Mouse (Mus musculus) kidney, embryonic 16.5 days (tissue): Measurements from ENCODE around the gene Pigf. TPM values are rescaled to one million over a fixed set of nuclear protein-coding genes. Genes with fewer than 3 reads are reported as not detected.
"Not testable (repeated sequence)": the region's sequence is repeated elsewhere in the genome, so short reads cannot be mapped to it uniquely, and the experiment has no call there.

Source experiments
- ATAC-seq: fragments of 200-750 bp; cut with Nextera tagmentation; 2 replicates; pipeline ENCODE4 v1.8.0; 2017; ENCODE audit warnings: moderate TSS enrichment; ENCODE audit not compliant: low FRiP score, low TSS enrichment
- H3K27ac ChIP-seq: fragments of 300-500 bp; sonication (generic); 2 replicates; pipeline ENCODE4 v1.5.1; 2014; ENCODE audit warnings: low read length
- H3K27me3 ChIP-seq: fragments of 300-500 bp; sonication (generic); 2 replicates; pipeline ENCODE4 v1.6.1; 2014; ENCODE audit warnings: low read length, control low read depth, mixed read lengths; ENCODE audit not compliant: insufficient read depth
- H3K36me3 ChIP-seq: fragments of 300-500 bp; sonication (generic); 2 replicates; pipeline ENCODE4 v1.6.1; 2014; ENCODE audit warnings: low read length, control low read depth, mixed read lengths; ENCODE audit not compliant: insufficient read depth
- H3K4me1 ChIP-seq: fragments of 300-500 bp; sonication (generic); 2 replicates; pipeline ENCODE4 v1.6.1; 2014; ENCODE audit warnings: low read length, control low read depth, mixed read lengths; ENCODE audit not compliant: insufficient read depth
- H3K4me2 ChIP-seq: fragments of 300-500 bp; sonication (generic); replicated peaks from 2 replicates; pipeline ENCODE4 v1.6.1; 2014; ENCODE audit warnings: low read depth, low read length
- H3K4me3 ChIP-seq: fragments of 300-500 bp; sonication (generic); 2 replicates; pipeline ENCODE4 v1.5.1; 2014; ENCODE audit warnings: mild to moderate bottlenecking, low read length
- H3K9ac ChIP-seq: fragments of 300-500 bp; sonication (generic); replicated peaks from 2 replicates; pipeline ENCODE4 v1.6.1; 2014; ENCODE audit warnings: low read length
- H3K9me3 ChIP-seq: fragments of 300-500 bp; sonication (generic); 2 replicates; pipeline ENCODE4 v1.6.1; 2016; ENCODE audit warnings: low read length, control low read depth
- WGBS: fragments of 180-500 bp; shearing (Covaris S2); extraction: QIAGEN DNeasy Blood & Tissue Kit; methylation state at CpG from one replicate; pipeline ENCODE4 v1.1.7; 2014; 5-methylcytosine and 5-hydroxymethylcytosine counted together
- polyA plus RNA-seq: library from polyadenylated mRNA; unstranded; fragments of >200 nt; fragmentation: Nextera tagmentation; extraction: Ambion mirVana; gene quantifications from 2 replicates; pipeline ENCODE4 v1.2.1, GENCODE M21; 2015

Gene Pigf
- polyA plus RNA-seq: 37.9 and 41.5 TPM in 2 replicates

DNA sequence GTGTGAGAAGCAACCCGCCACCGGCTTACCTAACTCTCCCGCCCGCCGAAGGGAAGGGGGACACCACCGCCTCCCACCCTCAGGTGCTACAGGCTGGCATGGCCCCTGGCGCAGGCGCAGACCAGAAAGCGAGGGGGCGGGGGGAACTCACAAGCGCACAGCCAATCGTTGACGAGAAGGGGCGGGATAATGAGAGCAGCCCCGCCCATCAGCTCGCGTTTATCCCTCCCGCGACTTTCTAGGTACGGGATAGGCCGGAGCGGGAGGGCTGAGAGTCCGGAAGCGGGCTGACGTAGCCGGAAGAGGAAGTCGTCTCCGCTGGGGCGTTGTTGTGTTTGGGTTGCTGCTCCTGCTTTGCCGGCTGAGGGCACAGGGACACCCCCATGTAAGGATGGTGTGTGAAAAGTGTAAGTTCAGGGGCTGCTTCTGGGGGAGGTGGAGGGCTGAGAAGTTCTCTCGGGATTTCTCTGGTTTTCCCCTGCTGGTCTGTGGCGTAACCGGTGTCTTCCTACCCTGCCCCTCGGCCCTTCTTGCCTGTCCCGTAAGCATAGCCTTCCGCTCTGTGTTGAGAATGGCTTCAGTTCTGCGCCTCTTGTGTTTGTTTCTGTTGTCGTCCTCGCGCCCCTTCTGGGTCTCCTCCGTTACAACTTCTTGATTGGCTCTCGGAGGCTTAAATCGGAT, at the start of gene Pigf, which contains the start of gene Cript:
Gene Pigf, minus strand, starts transcription at position 138 of the 681 bp plus-strand sequence.
Gene Cript, plus strand, starts transcription at position 282 of the 681 bp plus-strand sequence.
- peaks cover 7% of the 10 kb centered on the region for H3K36me3 ChIP-seq
- peak within 1 kb of the TSS; percentile 86 for H3K9ac ChIP-seq
- peak within 1 kb of the TSS; percentile 97 for H3K4me3 ChIP-seq
- no peaks in the 10 kb centered on the region for H3K27me3 ChIP-seq
- H3K4me2 ChIP-seq: peak within 1 kb of the TSS; percentile 90
- H3K27ac ChIP-seq: peak within 1 kb of the TSS; percentile 34; the same call in 1 of the 2 replicates
- H3K4me1 ChIP-seq: peaks cover 17% of the 10 kb centered on the region
- peaks cover 3% of the 10 kb centered on the region for H3K9me3 ChIP-seq
- under 1% methylated on average over 43 of the region's 43 CpGs for WGBS
- ATAC-seq: peak; percentile 99

DNA sequence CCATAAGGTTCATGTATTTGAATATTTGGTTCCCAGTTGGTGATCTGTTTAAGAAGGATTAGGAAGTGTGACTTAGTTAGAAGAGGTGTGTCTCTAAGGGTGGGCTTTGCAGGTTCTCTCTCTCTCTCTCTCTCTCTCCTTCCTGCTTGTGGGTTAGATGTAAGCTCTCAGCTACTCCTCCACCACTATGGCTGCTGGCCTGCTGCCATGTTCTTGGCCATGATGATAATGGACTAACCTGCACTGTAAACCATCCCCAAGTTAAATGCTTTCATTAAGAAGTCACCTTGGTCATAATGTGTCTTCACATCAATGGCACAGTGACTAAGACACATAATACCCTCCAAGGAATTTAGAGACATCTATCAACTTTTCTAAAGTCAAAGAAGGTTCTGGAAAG, 48.3 kb upstream of the Pigf start:
- H3K9ac ChIP-seq: no peak overlapping the region
- no peak overlapping the region for H3K4me2 ChIP-seq
- no peaks in the 10 kb centered on the region for H3K36me3 ChIP-seq
- H3K27ac ChIP-seq: no peak overlapping the region
- 0 out of 2 replicates have a peak, but pooled peaks cover 3% of the 10 kb centered on the region for H3K4me1 ChIP-seq
- H3K27me3 ChIP-seq: no peaks in the 10 kb centered on the region
- ATAC-seq: no peak
- H3K9me3 ChIP-seq: no peaks in the 10 kb centered on the region
- H3K4me3 ChIP-seq: no peak overlapping the region

DNA sequence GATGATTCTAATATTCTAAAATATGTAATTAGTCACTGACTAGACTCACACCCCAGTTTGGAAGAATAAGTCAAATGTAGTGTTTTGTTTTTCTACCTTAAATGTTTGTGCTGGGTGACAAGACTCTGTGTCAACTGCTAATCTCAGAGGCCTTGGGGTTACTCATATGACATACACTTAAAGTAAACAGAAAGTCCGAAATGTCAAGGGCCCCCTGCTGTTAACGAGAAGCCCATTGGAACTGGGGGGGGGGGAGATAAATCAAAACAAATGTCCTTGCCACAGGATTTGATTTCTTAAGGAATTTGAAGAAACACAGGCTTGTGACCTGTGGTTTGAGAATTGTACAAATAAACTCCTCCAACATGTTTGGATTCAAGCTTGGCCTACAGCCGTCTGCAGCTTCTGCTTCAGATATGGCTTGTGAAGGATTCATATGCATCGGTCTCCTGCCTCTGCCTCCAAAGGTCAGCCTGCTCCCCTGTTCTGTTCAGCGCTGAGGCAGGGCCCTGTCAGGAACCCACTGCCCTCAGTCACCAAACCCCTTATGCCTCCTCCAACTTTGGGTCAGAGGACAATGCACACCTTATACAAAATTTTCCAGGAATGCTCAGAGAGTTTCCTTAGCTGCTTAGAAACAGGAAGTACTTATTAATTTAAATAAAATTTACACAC, 47.7 kb upstream of the Pigf start:
- Histone ChIP-seq H3K27ac (no peak overlapping the region), H3K9me3 (no peaks in the 10 kb centered on the region), H3K27me3 (no peaks in the 10 kb centered on the region), H3K36me3 (no peaks in the 10 kb centered on the region), H3K4me3 (no peak overlapping the region), H3K9ac (no peak overlapping the region), H3K4me1 (0 out of 2 replicates have a peak, but pooled peaks cover 3% of the 10 kb centered on the region), H3K4me2 (no peak overlapping the region)
- WGBS: 40% methylated on average over 5 of the region's 5 CpGs
- no peak for ATAC-seq

DNA sequence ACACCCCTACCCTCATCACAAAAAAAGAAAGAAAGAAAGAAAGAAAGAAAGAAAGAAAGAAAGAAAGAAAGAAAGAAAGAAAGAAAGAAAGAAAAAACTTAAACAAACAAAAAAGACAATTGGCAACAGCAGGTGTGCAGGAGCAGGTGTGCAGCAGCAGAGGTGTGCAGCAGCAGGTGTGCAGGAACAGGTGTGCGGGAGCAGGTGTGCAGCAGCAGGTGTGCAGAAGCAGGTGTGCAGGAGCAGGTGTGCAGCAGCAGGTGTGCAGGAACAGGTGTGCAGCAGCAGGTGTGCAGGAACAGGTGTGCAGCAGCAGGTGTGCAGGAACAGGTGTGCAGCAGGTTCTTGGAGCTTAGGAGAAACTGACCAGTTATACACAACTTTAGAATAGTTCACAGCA, 47.0 kb upstream of the Pigf start:
- H3K4me1 ChIP-seq, H3K27me3 ChIP-seq, H3K4me3 ChIP-seq, H3K4me2 ChIP-seq, ATAC-seq, H3K9me3 ChIP-seq, H3K9ac ChIP-seq, H3K36me3 ChIP-seq, H3K27ac ChIP-seq: not testable (repeated sequence)
- WGBS: 86% methylated on average over 1 of the region's 1 CpGs

DNA sequence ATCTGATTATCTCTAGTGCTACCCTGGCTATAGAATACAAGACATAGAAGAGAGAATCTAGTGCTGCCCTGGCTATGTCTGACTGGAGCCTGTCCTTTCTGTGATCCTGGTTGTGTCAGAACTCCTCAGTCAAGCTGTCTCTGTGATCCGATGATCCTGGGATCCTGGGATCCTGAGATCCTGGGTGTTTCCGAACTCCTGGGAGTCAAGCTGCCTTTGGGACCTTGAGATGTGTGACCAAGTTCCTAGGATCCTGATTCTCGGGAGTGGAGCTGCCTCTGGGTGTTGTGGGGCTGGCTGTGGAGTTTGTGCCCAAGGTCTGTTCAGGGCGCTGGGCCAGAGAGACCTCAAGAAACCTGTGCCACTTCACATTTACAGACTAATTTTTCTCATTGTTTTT, 43.8 kb upstream of the Pigf start:
- Histone ChIP-seq H3K4me1 (peaks cover 4% of the 10 kb centered on the region; the same call in 1 of the 2 replicates), H3K27ac (no peak overlapping the region), H3K36me3 (no peaks in the 10 kb centered on the region), H3K9me3 (no peaks in the 10 kb centered on the region), H3K4me3 (no peak overlapping the region), H3K4me2 (no peak overlapping the region), H3K27me3 (no peaks in the 10 kb centered on the region), H3K9ac (no peak overlapping the region)
- WGBS: 91% methylated on average over 4 of the region's 4 CpGs
- ATAC-seq: no peak

DNA sequence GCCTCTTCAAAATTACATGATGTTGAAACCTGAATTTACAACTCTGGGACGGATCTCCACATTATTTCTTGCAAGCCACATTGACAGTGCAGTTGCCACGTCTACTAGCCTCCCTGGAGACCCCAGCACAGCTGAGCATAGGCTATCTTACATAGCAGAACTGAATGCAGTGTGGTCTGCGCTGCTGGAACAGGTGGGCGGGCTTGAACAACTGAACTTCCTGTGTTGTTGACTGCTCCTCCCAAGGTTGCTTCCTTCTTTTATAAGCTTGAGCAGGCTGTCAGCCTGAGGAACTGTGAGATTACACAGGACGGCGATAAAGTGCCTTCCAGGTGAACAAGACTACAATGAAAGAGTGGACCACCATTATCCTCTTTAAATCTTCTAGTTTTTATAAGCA, 38.8 kb upstream of the Pigf start:
- ATAC-seq: no peak
- WGBS: 59% methylated on average over 6 of the region's 6 CpGs
- H3K27me3 ChIP-seq: no peaks in the 10 kb centered on the region
- H3K4me2 ChIP-seq: peak overlapping the region; percentile 1; the same call in 1 of the 2 replicates
- H3K27ac ChIP-seq: peak overlapping the region; percentile 49
- H3K9ac ChIP-seq: no peak overlapping the region
- H3K36me3 ChIP-seq: no peaks in the 10 kb centered on the region
- H3K4me1 ChIP-seq: peaks cover 13% of the 10 kb centered on the region; the same call in 1 of the 2 replicates
- H3K4me3 ChIP-seq: no peak overlapping the region
- no peaks in the 10 kb centered on the region for H3K9me3 ChIP-seq

DNA sequence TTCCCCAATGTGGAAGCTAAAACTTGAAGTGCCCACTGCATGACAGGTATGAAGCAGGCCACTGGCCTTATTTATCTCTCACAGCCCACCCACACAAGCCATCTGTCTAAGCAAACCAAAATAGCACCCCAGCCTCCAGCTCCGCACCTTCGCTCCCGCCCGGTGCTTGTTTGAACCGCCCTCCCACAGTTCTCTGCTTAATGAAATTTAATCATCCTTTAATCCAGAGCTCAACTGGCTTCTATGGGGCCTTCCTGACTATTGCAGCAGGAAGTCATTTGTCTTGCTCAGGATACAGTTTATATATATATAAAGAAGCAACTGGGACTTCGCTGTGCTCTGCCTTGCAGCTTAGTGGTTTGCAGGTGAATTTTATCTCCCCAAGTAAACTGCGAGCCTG, 38.3 kb upstream of the Pigf start:
- H3K9ac ChIP-seq: no peak overlapping the region
- no peaks in the 10 kb centered on the region for H3K36me3 ChIP-seq
- ATAC-seq: peak; percentile 76
- 32% methylated on average over 7 of the region's 7 CpGs for WGBS
- peak overlapping the region; percentile 1 for H3K4me2 ChIP-seq
- H3K27me3 ChIP-seq: no peaks in the 10 kb centered on the region
- no peaks in the 10 kb centered on the region for H3K9me3 ChIP-seq
- H3K4me1 ChIP-seq: peaks cover 13% of the 10 kb centered on the region; the same call in 1 of the 2 replicates
- no peak overlapping the region for H3K4me3 ChIP-seq
- H3K27ac ChIP-seq: peak overlapping the region; percentile 77

DNA sequence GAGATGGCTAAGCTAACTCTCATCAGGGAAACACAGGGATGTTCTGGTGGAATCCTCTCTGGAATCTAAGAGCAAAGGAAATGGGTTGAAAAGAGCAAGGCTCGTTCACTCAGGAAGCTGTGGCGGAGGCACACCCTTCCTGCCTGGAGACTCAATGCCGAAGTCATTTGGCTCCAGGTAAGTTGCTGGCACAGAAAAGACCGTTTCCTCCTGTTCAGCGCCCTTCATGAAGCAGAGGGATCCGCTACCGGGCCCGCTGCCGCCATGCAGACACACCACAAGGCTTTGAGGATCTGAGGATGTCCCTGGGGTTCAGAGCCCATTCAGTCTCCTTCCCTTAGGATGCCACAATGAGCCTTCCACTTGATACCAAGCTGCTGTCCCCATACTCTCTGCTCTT, 37.4 kb upstream of the Pigf start:
- Histone ChIP-seq H3K4me1 (peaks cover 18% of the 10 kb centered on the region), H3K4me3 (no peak overlapping the region), H3K9ac (no peak overlapping the region), H3K9me3 (no peaks in the 10 kb centered on the region), H3K36me3 (no peaks in the 10 kb centered on the region), H3K27me3 (no peaks in the 10 kb centered on the region), H3K27ac (peak overlapping the region; percentile 77), H3K4me2 (no peak overlapping the region)
- 78% methylated on average over 9 of the region's 9 CpGs for WGBS
- no peak; the same call in 1 of the 2 replicates for ATAC-seq

DNA sequence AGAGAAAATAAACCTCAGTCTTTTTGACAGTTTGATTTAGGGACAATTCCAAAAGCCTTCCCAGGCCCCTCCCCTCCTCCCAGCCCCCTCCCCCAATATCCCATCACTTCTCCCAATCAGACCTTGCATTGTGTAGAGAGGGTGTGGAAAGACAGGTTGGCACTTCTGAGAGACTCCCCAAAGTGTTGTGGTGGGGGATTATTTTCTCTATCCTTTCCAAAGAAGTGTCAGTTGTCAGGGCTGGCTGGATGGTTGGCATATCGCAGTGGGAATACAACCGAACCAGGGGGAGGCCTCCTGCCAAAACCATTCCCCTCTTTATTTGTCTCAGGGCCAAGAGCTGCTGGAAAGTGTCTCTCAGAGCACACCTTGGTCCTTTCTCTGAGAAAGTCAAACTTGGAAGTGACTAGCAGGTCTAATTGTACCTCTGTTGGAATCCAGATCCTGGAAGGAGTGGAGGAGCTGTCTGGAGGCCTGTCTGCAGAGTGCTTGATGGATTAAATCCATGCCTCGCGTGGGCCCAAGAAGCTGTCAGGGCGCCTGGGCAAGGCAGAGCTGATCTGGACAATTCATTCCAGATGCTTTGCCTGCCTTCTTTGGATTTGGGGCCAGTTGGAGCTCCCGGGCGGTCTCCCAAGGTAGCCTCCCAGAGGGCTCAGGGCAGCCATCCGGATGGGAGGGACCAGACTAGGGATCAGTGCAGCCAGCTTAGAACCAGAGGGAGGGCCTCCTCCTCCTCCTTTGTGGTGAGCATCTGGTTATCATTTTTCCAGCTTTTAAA, 32.5 kb upstream of the Pigf start:
- H3K4me2 ChIP-seq: no peak overlapping the region
- H3K4me1 ChIP-seq: peaks cover 30% of the 10 kb centered on the region
- ATAC-seq: no peak
- no peaks in the 10 kb centered on the region for H3K36me3 ChIP-seq
- H3K9ac ChIP-seq: 0 out of 2 replicates have a peak overlapping the region, but pooled peaks have one; percentile 22
- no peaks in the 10 kb centered on the region for H3K27me3 ChIP-seq
- no peaks in the 10 kb centered on the region for H3K9me3 ChIP-seq
- 66% methylated on average over 8 of the region's 8 CpGs for WGBS
- H3K4me3 ChIP-seq: no peak overlapping the region
- H3K27ac ChIP-seq: peak overlapping the region; percentile 38; the same call in 1 of the 2 replicates
